Mouse (Mus musculus) liver, embryonic 12.5 days (tissue): ENCODE data around the gene Marcks. TPM values are rescaled to one million over a fixed set of nuclear protein-coding genes. Genes with fewer than 3 reads are reported as not detected.

Experiments used
- ATAC-seq: fragments of 200-750 bp; cut with Nextera tagmentation; 2 replicates; pipeline ENCODE4 v1.8.0; 2017; ENCODE audit warnings: moderate number of reproducible peaks, mild to moderate bottlenecking, moderate library complexity
- H3K27ac ChIP-seq: fragments of 300-500 bp; sonication (generic); 2 replicates; pipeline ENCODE4 v1.5.1; 2016; ENCODE audit warnings: mild to moderate bottlenecking
- H3K27me3 ChIP-seq: fragments of 300-500 bp; sonication (generic); replicated peaks from 2 replicates; pipeline ENCODE4 v1.6.1; 2016; ENCODE audit warnings: mild to moderate bottlenecking, moderate library complexity
- H3K36me3 ChIP-seq: fragments of 300-500 bp; sonication (generic); 2 replicates; pipeline ENCODE4 v1.6.1; 2016; ENCODE audit warnings: mild to moderate bottlenecking, moderate library complexity
- H3K4me1 ChIP-seq: fragments of 300-500 bp; sonication (generic); 2 replicates; pipeline ENCODE4 v1.6.1; 2016
- H3K4me2 ChIP-seq: fragments of 300-500 bp; sonication (generic); 2 replicates; pipeline ENCODE4 v1.6.1; 2016; ENCODE audit warnings: mild to moderate bottlenecking, moderate library complexity
- H3K4me3 ChIP-seq: fragments of 300-500 bp; sonication (generic); 2 replicates; pipeline ENCODE4 v1.5.1; 2016; ENCODE audit warnings: mild to moderate bottlenecking, moderate library complexity
- H3K9ac ChIP-seq: fragments of 300-500 bp; sonication (generic); 2 replicates; pipeline ENCODE4 v1.6.1; 2016; ENCODE audit warnings: mild to moderate bottlenecking, moderate library complexity
- H3K9me3 ChIP-seq: fragments of 300-500 bp; sonication (generic); replicated peaks from 2 replicates; pipeline ENCODE4 v1.6.1; 2016; ENCODE audit warnings: mild to moderate bottlenecking, moderate library complexity
- WGBS: fragments of 180-500 bp; shearing (Covaris S2); methylation state at CpG from one replicate; pipeline ENCODE4 v1.1.7; 2016; ENCODE audit not compliant: insufficient replicate concordance; 5-methylcytosine and 5-hydroxymethylcytosine counted together
- polyA plus RNA-seq: library from polyadenylated mRNA; unstranded; fragments of >200 nt; fragmentation: Nextera tagmentation; extraction: Ambion mirVana; gene quantifications from 2 replicates; pipeline ENCODE4 v1.2.1, GENCODE M21; 2016

The Marcks gene
- polyA plus RNA-seq, 1 experiment from 2014 or later, result 34.9 TPM

- Histone ChIP-seq H3K4me3 (no peak overlapping the region), H3K27ac (no peak overlapping the region), H3K36me3 (peaks cover 7% of the 10 kb centered on the region), H3K4me2 (no peak overlapping the region), H3K4me1 (peaks cover 19% of the 10 kb centered on the region), H3K27me3 (peaks cover 20% of the 10 kb centered on the region), H3K9ac (no peak overlapping the region), H3K9me3 (no peaks in the 10 kb centered on the region)
- 71% methylated on average over 4 of the region's 4 CpGs for WGBS
- ATAC-seq, result no peak
These were observed 6.0 kb downstream of the Marcks start for GRCm38 (mm10) chr10:37132671-37133070.

DNA sequence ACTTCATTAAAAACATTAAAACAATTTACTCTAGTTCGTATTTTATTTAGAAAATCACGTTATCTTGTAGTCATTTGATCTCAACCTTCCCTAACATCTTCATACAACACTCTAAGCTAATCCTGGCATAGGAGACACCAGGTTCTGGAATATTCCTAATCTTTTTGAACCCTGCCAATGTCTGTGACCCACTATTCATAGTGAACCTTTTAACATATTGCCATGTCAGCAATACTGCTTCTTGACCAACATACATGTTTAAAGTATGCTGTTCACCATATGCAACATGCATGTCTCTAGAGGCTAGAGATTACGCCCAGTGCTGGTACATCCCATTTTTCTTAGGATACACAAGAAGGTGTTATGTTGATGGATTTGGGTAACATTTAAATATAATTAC lies 9.1 kb downstream of the Marcks start:
- H3K27me3 ChIP-seq, result no peaks in the 10 kb centered on the region
- H3K4me2 ChIP-seq, result no peak overlapping the region
- no peak overlapping the region for H3K27ac ChIP-seq
- no peak for ATAC-seq
- H3K36me3 ChIP-seq, result no peaks in the 10 kb centered on the region
- H3K9me3 ChIP-seq, result no peaks in the 10 kb centered on the region
- H3K4me3 ChIP-seq, result no peak overlapping the region
- WGBS, result 69% methylated on average over 3 of the region's 3 CpGs
- no peak overlapping the region for H3K9ac ChIP-seq
- no peaks in the 10 kb centered on the region for H3K4me1 ChIP-seq

DNA sequence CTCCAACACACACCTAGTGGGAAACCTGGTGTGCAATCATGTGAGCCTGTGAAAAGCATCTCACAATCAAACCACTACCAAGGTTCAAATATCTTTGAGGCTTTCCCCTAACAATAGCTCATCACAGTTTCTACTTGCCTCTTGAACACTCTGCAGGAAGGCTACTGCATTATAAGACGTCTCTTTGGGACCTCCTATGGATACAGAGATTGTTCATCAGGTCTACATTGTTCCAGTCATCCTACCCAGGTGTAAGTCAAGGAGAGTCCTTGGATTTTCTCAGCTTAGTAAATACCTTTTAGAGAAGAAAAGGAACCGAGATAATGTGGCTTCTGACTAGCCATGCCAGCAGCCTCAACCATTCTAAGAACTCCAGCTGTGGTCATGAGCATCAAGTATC lies 23.4 kb downstream of the Marcks start:
- H3K27ac ChIP-seq, result no peak overlapping the region
- ATAC-seq, result no peak
- H3K9ac ChIP-seq, result no peak overlapping the region
- no peaks in the 10 kb centered on the region for H3K36me3 ChIP-seq
- H3K27me3 ChIP-seq, result no peaks in the 10 kb centered on the region
- no peak overlapping the region for H3K4me2 ChIP-seq
- H3K4me1 ChIP-seq, result no peaks in the 10 kb centered on the region
- no peak overlapping the region for H3K4me3 ChIP-seq
- no peaks in the 10 kb centered on the region for H3K9me3 ChIP-seq
- 44% methylated on average over 2 of the region's 2 CpGs for WGBS

- Histone ChIP-seq H3K27ac (no peak overlapping the region), H3K4me1 (no peaks in the 10 kb centered on the region), H3K36me3 (no peaks in the 10 kb centered on the region), H3K4me2 (no peak overlapping the region), H3K9ac (no peak overlapping the region), H3K27me3 (no peaks in the 10 kb centered on the region), H3K9me3 (no peaks in the 10 kb centered on the region), H3K4me3 (no peak overlapping the region)
- 34% methylated on average over 4 of the region's 4 CpGs for WGBS
- no peak for ATAC-seq
These were observed 25.9 kb downstream of the Marcks start for GRCm38 (mm10) chr10:37112812-37113211.

- Histone ChIP-seq H3K36me3 (no peaks in the 10 kb centered on the region), H3K9me3 (no peaks in the 10 kb centered on the region), H3K27me3 (no peaks in the 10 kb centered on the region), H3K9ac (no peak overlapping the region), H3K4me2 (no peak overlapping the region), H3K4me3 (no peak overlapping the region), H3K27ac (no peak overlapping the region), H3K4me1 (no peaks in the 10 kb centered on the region)
- WGBS, result 58% methylated on average over 3 of the region's 3 CpGs
- no peak for ATAC-seq
These were observed 26.4 kb downstream of the Marcks start for GRCm38 (mm10) chr10:37112362-37112761.

GRCm38 (mm10) chr10:37111432-37111831 lies 27.3 kb downstream of the Marcks start:
- Histone ChIP-seq H3K4me1 (no peaks in the 10 kb centered on the region), H3K9me3 (no peaks in the 10 kb centered on the region), H3K27me3 (no peaks in the 10 kb centered on the region), H3K4me3 (no peak overlapping the region), H3K27ac (no peak overlapping the region), H3K36me3 (no peaks in the 10 kb centered on the region), H3K9ac (no peak overlapping the region), H3K4me2 (no peak overlapping the region)
- 43% methylated on average over 2 of the region's 2 CpGs for WGBS
- no peak for ATAC-seq

DNA sequence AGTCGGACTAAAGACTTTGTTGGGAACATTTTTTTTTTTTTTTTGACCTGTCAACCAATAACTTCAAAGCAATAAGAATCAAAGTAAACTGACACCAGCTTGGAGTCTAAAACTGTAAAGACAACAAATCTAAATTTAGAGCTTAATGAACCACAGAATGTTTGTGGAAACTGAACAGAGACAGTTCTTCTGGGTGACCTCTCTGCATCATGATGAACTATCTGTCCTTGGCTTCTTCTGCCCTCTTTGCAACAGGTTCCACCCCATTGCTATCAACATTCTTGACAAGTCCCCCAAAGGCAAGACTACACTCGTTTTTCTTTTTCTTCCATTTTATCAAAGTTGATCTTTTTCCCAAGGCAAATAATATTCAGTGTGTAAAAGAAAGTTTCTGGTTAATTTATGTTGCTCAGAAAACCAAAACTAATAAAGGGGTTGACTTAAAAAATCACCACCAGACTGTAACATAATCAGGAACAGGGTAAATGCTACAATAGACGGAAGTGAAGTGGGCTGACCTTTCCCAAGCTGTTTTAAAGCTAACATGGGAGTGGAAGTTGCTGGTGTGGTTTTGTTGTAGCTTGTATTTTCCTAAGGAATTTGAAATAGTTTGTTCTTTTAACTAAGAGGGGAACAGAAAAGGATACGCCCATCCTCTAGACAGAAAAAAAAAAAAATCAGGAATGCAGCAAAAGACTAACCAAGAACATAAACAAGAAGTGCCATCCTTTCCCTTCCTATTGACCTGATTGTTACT lies 31.7 kb downstream of the Marcks start:
- H3K27ac ChIP-seq, result no peak overlapping the region
- no peak overlapping the region for H3K4me3 ChIP-seq

GRCm38 (mm10) chr10:37106303-37106702 lies 32.4 kb downstream of the Marcks start:
- no peaks in the 10 kb centered on the region for H3K9me3 ChIP-seq
- H3K27me3 ChIP-seq, result no peaks in the 10 kb centered on the region
- no peak overlapping the region for H3K4me2 ChIP-seq
- 67% methylated on average over 8 of the region's 8 CpGs for WGBS
- H3K36me3 ChIP-seq, result no peaks in the 10 kb centered on the region
- no peak overlapping the region for H3K27ac ChIP-seq
- H3K4me3 ChIP-seq, result no peak overlapping the region
- no peaks in the 10 kb centered on the region for H3K4me1 ChIP-seq
- no peak for ATAC-seq
- no peak overlapping the region for H3K9ac ChIP-seq

More for the DNA sequence above, 31.7 kb downstream of the Marcks start:
- Histone ChIP-seq H3K27me3 (no peaks in the 10 kb centered on the region), H3K4me2 (no peak overlapping the region), H3K36me3 (no peaks in the 10 kb centered on the region), H3K9me3 (no peaks in the 10 kb centered on the region), H3K9ac (no peak overlapping the region), H3K4me1 (no peaks in the 10 kb centered on the region)
- no peak for ATAC-seq
- WGBS, result 55% methylated on average over 4 of the region's 4 CpGs

DNA sequence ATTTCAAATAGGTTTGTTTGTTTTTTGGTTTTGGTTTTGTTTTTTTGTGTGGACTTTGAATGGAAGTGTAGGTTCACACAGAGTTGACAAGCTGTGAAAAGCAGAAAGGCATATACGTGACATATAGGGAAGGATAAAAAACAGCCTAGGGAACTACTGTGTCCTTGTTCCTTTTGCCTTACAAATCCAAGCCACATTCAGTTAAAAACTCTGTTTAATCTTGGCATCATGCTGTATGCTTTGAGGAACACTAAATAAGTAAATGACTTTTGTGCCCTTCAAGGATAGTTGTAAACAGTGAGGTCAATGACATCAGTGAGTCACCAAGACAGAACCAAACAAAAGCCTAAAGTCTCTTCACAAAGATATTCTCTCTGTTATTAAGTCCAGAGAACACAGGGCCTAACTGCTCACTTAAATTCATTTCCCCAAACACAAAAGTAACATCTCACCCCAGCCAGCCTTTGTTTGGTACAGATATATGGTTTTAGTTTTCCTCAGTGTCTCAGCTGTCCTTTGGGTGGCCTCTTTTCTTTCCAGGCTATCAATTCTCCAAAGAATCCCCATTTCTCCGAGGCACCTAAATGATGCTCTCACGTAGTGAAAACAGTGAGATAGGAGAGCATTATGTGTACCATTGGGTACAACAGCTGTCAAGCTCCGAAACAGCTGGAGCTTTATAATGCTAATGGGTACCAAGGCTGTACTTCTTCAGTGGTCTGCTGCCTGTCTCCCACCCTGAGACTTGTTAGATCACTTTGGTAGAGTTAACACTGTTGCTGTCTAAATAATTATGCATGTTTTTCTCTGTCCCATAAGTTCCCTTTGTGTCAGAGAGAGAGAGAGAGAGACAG lies 36.3 kb downstream of the Marcks start:
- Histone ChIP-seq H3K9me3 (no peaks in the 10 kb centered on the region), H3K36me3 (no peaks in the 10 kb centered on the region), H3K27ac (no peak overlapping the region), H3K4me1 (no peaks in the 10 kb centered on the region), H3K4me3 (no peak overlapping the region), H3K27me3 (no peaks in the 10 kb centered on the region), H3K9ac (no peak overlapping the region), H3K4me2 (no peak overlapping the region)
- 56% methylated on average over 4 of the region's 4 CpGs for WGBS
- ATAC-seq, result no peak

- Histone ChIP-seq H3K4me3 (no peak overlapping the region), H3K36me3 (no peaks in the 10 kb centered on the region), H3K9ac (no peak overlapping the region), H3K4me1 (no peaks in the 10 kb centered on the region), H3K9me3 (no peaks in the 10 kb centered on the region), H3K4me2 (no peak overlapping the region), H3K27me3 (no peaks in the 10 kb centered on the region), H3K27ac (no peak overlapping the region)
- ATAC-seq, result no peak
- WGBS, result 56% methylated on average over 2 of the region's 2 CpGs
These were observed 37.0 kb downstream of the Marcks start for GRCm38 (mm10) chr10:37101733-37102132.

- no peaks in the 10 kb centered on the region for H3K9me3 ChIP-seq
- no peak overlapping the region for H3K4me2 ChIP-seq
- WGBS, result 45% methylated on average over 3 of the region's 3 CpGs
- H3K9ac ChIP-seq, result no peak overlapping the region
- no peak overlapping the region for H3K4me3 ChIP-seq
- no peaks in the 10 kb centered on the region for H3K27me3 ChIP-seq
- no peak for ATAC-seq
- H3K36me3 ChIP-seq, result no peaks in the 10 kb centered on the region
- no peaks in the 10 kb centered on the region for H3K4me1 ChIP-seq
- H3K27ac ChIP-seq, result no peak overlapping the region
These were observed 42.2 kb downstream of the Marcks start for GRCm38 (mm10) chr10:37096529-37096928.

- Histone ChIP-seq H3K36me3 (no peaks in the 10 kb centered on the region), H3K4me3 (no peak overlapping the region), H3K4me1 (no peaks in the 10 kb centered on the region), H3K27ac (no peak overlapping the region), H3K9ac (no peak overlapping the region), H3K27me3 (no peaks in the 10 kb centered on the region), H3K4me2 (no peak overlapping the region), H3K9me3 (no peaks in the 10 kb centered on the region)
- 51% methylated on average over 6 of the region's 6 CpGs for WGBS
- ATAC-seq, result no peak
These were observed 42.9 kb downstream of the Marcks start for GRCm38 (mm10) chr10:37095803-37096202.
